Mouse (Mus musculus) gastrocnemius, postnatal 14 days (tissue): ENCODE data around the gene Rexo5. TPM values are rescaled to one million over a fixed set of nuclear protein-coding genes. Genes with fewer than 3 reads are reported as not detected.
A peak's percentile ranks its signal among the peaks of the same experiment; 100 is the strongest.

ENCODE experiments used
- DNase-seq: peaks from one replicate; pipeline ENCODE4 v3.0.0; 2021; ENCODE audit warnings: mixed read lengths
- intact Hi-C: fragments of 180-260 bp; cut with DNase I; formaldehyde crosslinking; loops from one replicate; pipeline ENCODE4 v1.15.1; 2025; ENCODE audit warnings: low total_unique reads
- total RNA-seq, 2 experiments: library from RNA; stranded (reverse); gene quantifications; 2 replicates each; pipeline ENCODE4 v1.2.3; 2021

Rexo5 gene
- total RNA-seq, 2 experiments from 2014 or later: 0.49 to 0.62 TPM

DNA sequence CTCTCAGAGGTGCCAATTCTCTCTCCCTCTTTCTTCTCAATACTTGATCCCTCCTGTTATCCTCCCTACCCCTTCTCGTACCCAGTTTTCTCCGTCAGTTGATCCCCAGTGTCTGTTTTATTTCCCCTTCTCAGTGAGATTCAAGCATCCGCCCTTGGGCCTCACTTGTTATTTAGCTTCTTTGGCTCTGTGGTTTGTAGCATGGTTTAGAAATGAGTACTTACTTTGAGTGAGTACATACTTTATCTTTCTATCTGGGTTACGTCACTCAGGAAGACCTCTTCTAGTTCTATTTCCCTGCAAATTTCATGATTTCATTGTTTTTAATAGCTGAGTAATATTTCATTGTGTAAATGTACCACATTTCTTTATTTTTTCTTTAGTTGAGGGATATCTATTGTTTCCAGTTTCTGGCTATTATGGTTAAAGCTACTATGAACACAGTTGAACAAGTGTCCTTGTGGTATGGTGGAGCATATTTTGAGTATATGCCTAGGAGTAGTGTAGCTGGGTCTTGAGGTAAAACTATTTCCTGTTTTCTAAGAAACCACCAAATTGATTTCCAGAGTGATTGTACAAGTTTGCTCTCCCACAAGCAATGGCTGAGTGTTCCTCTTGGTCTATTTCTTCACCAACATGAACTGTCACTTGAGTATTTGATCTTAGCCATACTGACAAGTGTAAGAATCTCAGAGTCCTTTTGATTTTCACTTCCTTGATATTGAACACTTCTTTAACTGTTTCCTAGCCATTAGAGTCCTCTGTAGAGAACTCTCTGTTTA lies 42.4 kb downstream of the Rexo5 start:
- intact Hi-C loops: no loop called here
- no peak for DNase-seq

DNA sequence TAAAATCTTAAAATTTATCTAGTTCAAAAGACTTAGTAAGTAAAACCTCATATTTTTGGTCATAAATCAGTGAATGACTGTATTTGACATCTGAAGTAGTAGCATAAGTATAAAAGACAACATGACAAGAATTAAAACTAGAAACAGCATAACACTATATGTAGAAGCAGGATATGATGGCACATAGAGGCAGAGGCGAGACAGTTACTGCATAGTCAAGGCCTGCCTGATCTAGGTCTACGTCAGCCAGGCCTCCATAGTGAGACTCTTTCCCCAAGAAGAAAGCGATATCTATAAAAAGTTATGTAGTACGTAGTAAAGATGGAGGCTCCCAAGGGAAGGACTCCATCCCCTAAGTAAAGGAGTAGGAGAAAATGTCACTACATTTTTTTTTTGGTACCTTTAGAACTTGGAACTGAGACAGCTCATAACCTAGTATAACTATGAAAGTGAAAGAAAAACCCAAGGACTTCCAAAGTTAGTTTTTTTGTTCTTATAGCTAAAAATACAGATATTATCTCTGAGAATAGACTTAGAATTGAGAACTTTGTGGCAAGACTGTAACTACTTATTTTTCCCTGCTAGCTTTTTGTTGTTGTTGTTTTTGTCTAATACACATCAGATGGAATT lies 48.1 kb downstream of the Rexo5 start:
- intact Hi-C loops: no loop called here
- DNase-seq: no peak

DNA sequence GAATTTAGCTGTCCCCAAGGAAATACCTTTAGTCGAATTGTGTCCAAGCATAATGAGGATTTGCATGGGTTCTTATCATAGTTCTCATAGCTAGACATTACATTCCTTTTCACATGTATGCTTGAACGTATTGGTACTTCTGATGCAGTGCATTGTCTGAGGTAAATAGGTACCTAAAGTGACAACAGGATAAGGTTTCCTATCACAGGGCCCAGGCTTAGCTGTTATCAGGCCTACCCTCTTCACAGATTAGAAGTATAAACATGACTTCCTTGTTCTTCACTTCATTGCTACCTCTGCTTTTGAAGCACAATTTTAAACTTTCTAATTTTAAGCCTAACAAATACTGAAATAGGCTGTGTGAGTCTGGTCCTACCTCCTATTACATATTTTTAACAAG lies 51.7 kb downstream of the Rexo5 start:
- intact Hi-C loops: no loop called here
- DNase-seq: no peak

DNA sequence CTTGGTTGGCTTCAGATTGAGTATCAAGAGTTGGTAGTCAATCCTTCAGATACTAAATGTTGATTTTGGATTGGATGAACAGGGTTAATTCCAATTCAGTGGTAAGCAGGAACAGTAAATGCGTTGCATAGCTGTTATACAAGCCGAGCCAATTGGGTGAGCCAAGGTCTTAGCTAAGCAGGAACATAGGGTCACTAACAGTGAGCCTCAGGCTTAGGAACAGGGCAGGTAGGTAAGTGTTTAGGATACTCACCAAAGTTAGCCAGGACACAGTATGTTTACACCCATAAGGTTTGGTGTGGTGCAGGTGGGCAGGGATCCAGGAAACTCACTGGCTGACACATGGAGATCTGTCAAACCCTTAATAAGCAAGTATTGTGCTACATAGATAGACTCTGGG lies 53.6 kb downstream of the Rexo5 start:
- DNase-seq: no peak
- intact Hi-C loops: no loop called here

DNA sequence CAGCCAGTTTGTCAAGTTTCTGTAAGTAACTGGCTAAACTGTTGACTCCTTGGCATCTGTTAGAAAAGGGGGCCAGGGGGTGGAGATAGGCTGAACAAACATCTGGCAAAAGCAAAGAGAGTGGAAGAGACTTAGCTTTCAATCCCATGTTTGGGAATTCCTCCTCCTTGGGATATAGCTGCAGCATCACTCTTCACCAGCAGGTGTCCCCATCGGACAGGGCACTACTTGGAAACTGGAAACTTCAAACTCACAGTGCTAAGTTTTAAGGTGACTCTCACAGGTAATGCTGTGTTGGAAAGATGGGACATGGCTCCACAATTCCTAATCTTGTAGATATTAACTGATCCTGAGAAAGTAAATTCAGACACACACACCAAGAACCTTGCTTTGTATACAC lies 55.3 kb downstream of the Rexo5 start:
- intact Hi-C loops: no loop called here
- DNase-seq: peak; percentile 50

DNA sequence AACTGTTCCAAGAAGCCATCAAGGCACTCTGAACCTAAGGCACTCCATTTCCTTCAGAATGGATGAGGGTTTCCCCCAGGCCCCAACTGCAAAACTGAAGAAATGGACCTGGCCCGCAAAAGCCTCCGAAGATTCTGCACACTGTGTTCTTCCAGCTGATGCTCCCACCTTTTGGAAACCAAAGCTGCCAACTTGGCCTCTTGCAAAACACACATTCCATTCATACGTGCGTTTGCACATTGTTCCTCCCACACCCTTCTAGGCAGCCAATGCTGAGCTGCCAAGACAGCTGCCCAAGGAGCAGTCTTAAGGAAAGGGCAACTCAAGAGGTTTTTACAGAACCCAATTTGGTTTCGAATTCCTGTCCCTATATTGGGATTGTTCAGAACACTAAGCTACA lies 56.9 kb downstream of the Rexo5 start:
- intact Hi-C loops: loop anchor here (10.0 kb wide), 1 partner anchor 244 kb away; the partner anchor contains the start of gene Dnah3
- peak; percentile 38 for DNase-seq

DNA sequence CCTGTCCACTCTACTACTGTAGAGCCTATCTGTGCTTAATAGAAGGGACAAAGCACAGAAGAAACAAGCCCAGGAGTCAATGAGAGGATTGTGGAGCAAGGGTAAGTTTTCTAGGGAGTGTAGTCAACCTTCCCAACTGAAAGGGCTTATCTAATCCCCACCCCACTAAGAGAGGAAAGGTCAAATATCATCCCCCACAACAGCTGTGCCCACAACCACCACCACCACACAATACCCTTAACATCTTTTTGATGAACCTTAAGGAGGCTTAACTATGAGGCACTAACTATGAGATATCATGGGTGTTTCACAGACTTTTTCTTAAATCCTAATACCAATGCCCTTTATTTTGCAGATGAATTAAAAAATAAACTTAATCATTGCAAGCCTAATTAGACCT lies 58.7 kb downstream of the Rexo5 start:
- DNase-seq: no peak
- intact Hi-C loops: loop anchor here (10.0 kb wide), 1 partner anchor 242 kb away; the partner anchor contains the start of gene Dnah3

DNA sequence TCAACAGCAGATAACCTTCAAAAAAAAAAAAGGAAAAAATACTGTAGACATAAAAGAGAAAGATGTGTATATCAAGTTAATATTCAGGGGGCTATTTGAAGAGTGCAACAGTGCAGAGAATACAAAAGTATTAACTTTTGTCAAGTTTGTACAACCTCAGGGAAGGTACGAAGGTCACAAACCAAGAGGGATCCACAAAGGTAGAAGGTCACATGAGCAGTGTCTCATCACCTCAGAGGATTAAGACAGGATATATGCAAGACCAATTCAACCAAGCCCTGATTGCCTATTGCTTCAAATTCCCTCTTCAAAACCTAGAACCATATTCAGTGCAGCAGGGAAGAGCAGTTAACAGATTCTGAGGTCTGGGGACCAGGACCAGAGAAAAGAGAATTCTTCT lies 59.4 kb downstream of the Rexo5 start:
- intact Hi-C loops: loop anchor here (10.0 kb wide), 1 partner anchor 242 kb away; the partner anchor contains the start of gene Dnah3
- no peak for DNase-seq

DNA sequence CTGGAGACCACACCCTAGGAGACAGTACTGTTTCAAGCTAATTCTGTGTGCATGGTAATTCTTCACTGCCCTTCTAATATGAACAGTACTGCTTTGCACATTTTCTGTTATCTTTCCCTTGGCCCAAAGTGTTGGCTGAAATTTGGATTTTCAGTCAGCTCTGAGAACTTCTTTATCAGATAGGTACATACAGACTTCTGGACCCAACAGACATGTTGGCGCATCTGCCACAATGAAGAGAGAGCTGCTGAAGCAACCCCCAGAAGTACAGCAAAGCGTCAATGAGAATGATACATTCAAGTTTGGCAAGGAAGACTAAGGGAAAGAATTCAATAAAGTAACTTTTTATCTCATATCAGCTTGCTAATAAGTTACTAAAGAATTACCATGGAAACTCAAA lies 60.6 kb downstream of the Rexo5 start:
- intact Hi-C loops: loop anchor here (10.0 kb wide), 1 partner anchor 240 kb away; the partner anchor contains the start of gene Dnah3
- DNase-seq: no peak

DNA sequence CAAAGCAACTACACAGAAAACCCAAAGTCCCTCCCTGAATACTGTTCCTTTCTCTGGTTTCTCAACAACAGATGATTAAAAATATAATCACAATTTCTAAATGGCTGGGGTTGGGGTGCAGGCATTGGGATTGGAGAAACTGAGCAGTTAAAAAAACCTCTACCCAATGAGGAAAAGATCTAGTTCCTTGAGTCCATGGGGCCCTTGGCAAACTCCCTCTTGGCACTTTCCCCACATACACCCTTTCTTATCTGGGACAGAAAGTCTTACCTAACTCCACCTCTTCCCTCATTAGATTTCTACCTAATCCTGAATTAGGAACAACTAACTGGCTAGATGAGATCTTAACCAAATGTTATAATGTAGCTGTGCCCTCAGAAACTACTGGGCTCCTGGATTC lies 61.2 kb downstream of the Rexo5 start:
- intact Hi-C loops: loop anchor here (10.0 kb wide), 1 partner anchor 240 kb away; the partner anchor contains the start of gene Dnah3
- DNase-seq: no peak

DNA sequence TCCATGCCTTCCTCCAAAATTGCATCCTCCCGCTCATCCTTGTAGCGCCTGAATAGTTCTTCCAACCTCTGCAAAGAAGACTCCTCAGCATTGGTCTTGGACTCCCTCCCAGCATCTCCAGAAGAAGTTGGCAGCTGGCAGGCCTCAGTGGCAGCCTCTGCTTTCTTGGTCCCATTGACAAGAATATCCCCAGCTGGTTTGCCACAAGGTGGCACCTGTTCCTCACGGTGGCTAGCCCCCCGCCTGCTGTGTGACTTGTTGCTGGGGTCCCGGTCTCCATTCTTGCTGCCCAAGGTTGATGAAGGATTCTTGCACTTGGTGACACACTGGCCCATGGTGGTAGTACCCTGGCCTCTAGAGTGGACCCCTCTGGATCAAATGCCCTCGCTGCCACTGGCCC lies 65.7 kb downstream of the Rexo5 start:
- intact Hi-C loops: loop anchor here (10.0 kb wide), 1 partner anchor 235 kb away; the partner anchor contains the start of gene Dnah3
- peak; percentile 6 for DNase-seq

DNA sequence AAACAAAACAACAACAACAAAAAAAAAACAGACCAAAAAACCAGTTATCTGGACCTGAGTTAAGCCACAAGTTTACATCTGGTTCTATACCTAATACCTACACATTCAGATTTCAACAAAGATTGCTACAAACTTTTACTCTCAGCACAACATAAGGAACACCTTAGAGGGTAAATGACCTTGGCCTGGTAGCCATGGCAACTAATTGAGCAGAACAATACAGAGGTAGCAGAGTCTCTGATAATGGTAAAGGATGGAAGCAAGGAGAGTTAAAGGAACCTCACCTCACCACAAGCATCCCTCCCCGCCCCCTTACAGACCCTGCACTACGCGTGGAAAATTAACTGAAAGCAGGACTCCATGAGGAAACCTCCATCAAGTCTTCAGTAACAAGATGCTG lies 66.3 kb downstream of the Rexo5 start:
- no peak for DNase-seq
- intact Hi-C loops: no loop called here

DNA sequence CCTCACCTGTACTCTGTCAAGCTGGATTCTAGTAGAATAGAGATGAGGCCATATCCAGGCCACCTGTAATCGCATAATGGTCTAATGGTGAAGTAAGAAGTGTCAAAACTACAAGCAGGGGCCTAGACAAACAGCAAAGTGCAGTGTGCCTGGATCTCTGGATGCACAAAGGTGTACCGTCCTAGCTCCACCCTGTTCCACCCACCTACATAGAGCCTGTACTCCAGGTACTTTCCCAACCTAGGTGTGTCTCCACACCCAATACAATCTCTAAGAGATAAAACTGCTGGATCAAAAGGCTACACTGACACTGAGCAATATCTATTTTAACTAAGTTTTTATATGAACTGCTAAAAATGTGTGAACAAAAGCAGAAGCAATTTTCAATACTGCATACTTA lies 66.7 kb downstream of the Rexo5 start:
- DNase-seq: no peak
- intact Hi-C loops: no loop called here

DNA sequence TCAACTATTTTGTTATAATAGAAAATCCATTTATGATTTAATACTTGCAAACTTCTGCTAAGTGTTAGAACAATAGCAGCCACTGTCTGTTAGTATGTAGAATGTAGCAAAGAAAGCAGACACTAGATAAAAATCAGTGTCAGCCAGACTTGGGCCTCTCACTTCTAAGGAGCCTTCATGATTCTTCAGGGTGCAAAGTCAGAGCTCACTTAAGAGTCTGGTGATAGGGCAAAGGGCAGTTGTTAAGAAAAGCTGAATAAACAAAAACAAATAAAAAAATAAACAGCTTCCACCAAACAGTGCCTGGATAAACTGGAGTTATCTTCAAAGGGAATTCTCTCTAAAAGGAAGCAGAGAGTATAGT lies 67.1 kb downstream of the Rexo5 start:
- intact Hi-C loops: no loop called here
- DNase-seq: no peak

DNA sequence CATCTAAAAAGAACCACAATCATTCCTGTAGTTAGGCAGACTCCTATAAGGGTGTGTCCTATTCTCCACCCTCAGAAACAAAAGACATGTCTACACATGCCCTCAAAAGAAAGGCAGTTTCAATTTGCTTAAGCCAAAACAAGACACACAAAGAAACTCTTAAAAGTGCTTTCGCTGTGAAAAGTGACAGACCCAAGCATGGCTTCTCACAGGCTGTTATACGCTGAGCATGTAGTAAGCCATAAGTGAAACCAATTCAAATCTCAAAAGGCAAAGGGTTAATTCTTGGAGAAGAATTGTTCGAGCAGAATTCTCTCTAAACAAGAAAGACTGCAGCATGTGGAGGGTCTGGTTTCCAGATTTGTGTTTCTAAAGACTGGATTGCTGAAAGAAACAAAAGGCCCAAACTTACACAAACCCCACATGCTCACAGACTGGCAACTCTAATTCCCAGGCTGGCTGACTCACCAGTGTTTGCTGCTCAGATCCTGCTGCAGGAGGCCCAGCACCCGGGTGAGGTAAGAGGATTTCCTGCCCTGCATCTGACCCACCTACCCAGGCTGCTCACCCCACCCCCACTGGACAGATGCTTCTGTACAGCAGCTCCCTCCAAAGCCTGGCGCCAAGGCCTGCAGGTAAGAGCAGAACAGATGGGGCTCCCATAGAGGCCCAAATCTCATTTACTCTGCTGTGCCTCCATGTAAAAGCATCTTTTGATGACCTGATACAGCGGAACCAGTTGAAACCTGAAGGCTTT lies 67.7 kb downstream of the Rexo5 start:
- intact Hi-C loops: no loop called here
- DNase-seq: peak; percentile 41

DNA sequence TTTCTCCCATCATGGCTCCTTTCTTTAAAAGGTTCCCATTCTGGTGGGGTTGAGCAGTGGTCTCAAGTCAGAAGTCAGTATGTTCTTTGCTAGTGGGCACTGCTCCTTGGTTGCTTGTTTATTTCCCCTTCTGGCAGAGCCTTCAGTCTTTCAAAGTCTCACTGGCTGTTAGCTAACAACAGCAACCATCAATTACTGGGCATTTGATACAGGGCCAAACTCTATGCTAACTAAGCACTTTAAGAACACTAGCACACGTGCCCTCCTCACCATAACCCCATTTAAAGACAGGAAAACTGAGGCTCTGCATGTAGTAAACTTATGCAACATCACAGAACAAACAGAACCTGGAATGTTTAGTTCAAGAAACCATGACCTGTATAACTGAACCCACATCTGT lies 68.4 kb downstream of the Rexo5 start:
- intact Hi-C loops: no loop called here

DNA sequence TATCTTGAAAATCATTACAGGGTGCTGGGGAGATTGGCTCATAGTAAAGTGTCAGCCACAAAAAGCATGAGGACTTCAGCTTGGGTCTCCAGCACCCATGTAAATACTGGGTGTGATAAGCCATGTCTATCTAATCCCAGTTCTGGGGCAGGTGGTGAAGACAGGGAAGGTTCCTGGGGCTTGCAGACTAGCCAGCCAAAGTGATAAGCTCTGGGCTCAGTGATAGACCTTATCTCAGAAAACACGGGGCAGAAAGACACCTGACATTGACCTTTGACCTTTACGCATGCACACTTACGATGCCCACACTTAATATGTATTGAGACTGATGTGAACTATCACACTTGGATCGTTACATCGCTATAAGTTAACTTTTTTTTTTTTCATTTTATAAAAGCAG lies 70.7 kb downstream of the Rexo5 start:
- intact Hi-C loops: no loop called here
- no peak for DNase-seq

More for the DNA sequence above, 68.4 kb downstream of the Rexo5 start:
- no peak for DNase-seq

DNA sequence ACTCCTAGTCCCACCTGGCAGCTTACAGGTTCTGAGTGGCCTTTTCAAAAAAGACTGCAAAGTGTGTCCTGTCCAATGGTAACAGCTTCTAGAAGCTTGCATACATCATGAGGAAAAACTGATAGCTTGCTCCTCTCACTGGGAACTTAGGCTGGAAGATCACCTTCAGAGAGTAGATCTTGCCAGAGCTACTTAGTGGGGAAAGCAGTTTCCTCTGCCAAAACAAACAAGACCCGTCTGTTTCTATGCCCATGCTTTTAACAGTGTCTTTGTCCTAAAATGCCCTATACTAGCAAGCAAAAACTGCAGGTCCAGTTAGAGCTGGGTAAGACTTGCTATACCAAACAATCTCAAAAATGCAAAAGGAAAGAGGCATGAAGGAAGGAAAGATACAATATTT lies 72.3 kb downstream of the Rexo5 start:
- DNase-seq: no peak
- intact Hi-C loops: no loop called here

DNA sequence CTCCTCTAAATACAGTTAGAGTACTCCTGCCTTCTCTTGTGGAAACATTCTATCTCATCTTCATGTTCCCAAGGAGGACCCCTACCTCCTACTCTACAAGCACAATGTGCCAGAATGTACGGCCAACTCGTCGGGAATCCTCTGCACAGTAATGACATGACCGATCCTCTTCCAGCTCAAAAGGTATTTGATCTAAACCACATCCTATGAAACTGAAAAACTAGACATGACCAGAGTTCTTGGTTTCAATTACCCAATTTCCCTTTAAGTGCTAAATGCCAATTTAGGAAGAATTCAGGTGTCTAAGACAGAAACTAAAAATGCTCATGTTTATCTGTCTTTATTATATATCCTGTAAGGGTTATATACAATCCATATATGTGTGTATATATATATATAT lies 78.4 kb downstream of the Rexo5 start:
- no peak for DNase-seq
- intact Hi-C loops: no loop called here

DNA sequence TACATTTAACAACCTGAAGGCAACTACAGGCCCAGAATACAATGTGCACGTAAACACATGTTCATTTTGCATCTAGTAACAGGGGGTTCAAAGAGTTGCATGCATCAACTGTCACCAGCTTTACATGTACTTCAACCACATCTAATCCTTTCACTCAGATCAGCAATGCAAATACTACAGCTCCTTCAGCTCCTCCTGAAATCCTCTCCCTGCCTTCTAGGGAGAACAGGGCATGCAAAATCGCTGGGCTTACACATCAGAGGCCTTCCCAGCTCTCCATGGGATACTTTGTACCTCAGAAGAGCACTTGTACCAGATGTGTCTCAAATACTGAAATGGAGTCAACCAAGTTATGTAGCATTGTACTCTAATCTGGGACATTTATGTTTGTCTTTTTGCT lies 79.2 kb downstream of the Rexo5 start:
- intact Hi-C loops: no loop called here

More for the DNA sequence above, 79.2 kb downstream of the Rexo5 start:
- no peak for DNase-seq
